Mouse (Mus musculus): Measurements from ENCODE around the gene Sp2.

Gene Sp2

DNA sequence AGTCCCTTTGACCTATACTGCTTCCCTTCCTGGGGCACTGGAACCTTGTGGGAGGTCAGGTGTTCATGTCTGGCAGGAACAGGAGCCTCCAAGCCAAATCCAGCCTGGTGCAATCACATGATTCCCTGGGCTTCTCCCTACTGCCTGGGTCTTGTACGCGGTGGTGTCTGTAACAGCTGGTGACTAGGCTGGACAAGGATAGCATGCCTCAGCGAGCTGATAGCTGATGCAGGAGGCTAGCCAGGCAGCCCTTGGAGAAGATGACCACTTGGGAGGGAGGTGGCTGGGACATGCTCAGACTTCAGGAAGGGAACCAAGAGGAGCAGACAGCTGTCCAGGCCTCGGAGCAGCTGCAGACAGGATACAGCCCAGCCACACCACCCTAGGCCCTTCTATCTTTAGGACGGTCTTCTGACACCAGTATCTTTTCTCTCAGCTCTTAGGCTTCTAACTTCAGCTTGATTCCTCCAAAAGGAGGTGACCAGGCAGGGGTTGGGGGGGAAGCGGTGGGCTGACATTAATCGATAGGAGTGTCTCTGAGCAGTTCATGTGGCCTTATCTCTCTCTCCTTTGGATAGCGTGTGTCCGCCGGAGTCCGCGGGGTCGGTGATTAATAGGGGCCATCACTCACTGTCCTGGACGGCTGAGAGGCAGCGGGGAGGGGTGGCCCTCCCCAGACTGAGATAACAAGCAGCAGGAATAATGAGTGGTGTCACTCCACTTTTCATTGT lies 76.2 kb downstream of the Sp2 start:
- peak; percentile 47 to 64 for DNase-seq
